Mouse (Mus musculus) forebrain, embryonic 16.5 days (tissue): ENCODE results near the gene Arid3b. TPM values are rescaled to one million over a fixed set of nuclear protein-coding genes. Genes with fewer than 3 reads are reported as not detected.

Experiments
- ATAC-seq: fragments of 200-750 bp; cut with Nextera tagmentation; 2 replicates; pipeline ENCODE4 v1.8.0; 2017; ENCODE audit warnings: mild to moderate bottlenecking, moderate library complexity
- H3K27ac ChIP-seq: fragments of 300-500 bp; sonication (generic); 2 replicates; pipeline ENCODE4 v1.5.1; 2014; ENCODE audit warnings: low read length, control low read depth
- H3K27me3 ChIP-seq: fragments of 300-500 bp; sonication (generic); replicated peaks from 2 replicates; pipeline ENCODE4 v1.6.1; 2014; ENCODE audit warnings: low read length; ENCODE audit not compliant: control insufficient read depth, insufficient read depth
- H3K36me3 ChIP-seq: fragments of 300-500 bp; sonication (generic); 2 replicates; pipeline ENCODE4 v1.6.1; 2014; ENCODE audit not compliant: control insufficient read depth, insufficient read depth
- H3K4me1 ChIP-seq: fragments of 300-500 bp; sonication (generic); replicated peaks from 2 replicates; pipeline ENCODE4 v1.6.1; 2014; ENCODE audit warnings: low read length; ENCODE audit not compliant: control insufficient read depth, insufficient read depth
- H3K4me2 ChIP-seq: fragments of 300-500 bp; sonication (generic); 2 replicates; pipeline ENCODE4 v1.6.1; 2014; ENCODE audit warnings: mild to moderate bottlenecking, low read length, control low read depth
- H3K4me3 ChIP-seq: fragments of 300-500 bp; sonication (generic); replicated peaks from 2 replicates; pipeline ENCODE4 v1.5.1; 2014; ENCODE audit warnings: mild to moderate bottlenecking, low read length, control low read depth
- H3K9ac ChIP-seq: fragments of 300-500 bp; sonication (generic); replicated peaks from 2 replicates; pipeline ENCODE4 v1.6.1; 2014; ENCODE audit warnings: low read depth, low read length, control low read depth
- H3K9me3 ChIP-seq: fragments of 300-500 bp; sonication (generic); 2 replicates; pipeline ENCODE4 v1.6.1; 2016; ENCODE audit warnings: low read length; ENCODE audit not compliant: control insufficient read depth
- WGBS: fragments of 180-500 bp; shearing (Covaris S2); extraction: QIAGEN DNeasy Blood & Tissue Kit; methylation state at CpG from one replicate; pipeline ENCODE4 v1.1.7; 2014; 5-methylcytosine and 5-hydroxymethylcytosine counted together
- polyA plus RNA-seq: library from polyadenylated mRNA; unstranded; fragments of >200 nt; fragmentation: Nextera tagmentation; extraction: Ambion mirVana; gene quantifications from 2 replicates; pipeline ENCODE4 v1.2.1, GENCODE M21; 2015

Gene Arid3b
- polyA plus RNA-seq, 1 experiment from 2014 or later = 10.6 TPM

- Histone ChIP-seq H3K27me3 (no peaks in the 10 kb centered on the region), H3K27ac (no peak overlapping the region), H3K4me3 (no peak overlapping the region), H3K9ac (no peak overlapping the region), H3K9me3 (no peaks in the 10 kb centered on the region), H3K4me2 (no peak overlapping the region), H3K4me1 (no peaks in the 10 kb centered on the region), H3K36me3 (peaks cover 41% of the 10 kb centered on the region)
- 45% methylated on average over 1 of the region's 1 CpGs for WGBS
- ATAC-seq = no peak
Observed at GRCm38 (mm10) chr9:57748831-57749230, 87.8 kb downstream of the Arid3b start.

- Histone ChIP-seq H3K36me3 (peaks cover 34% of the 10 kb centered on the region), H3K27me3 (no peaks in the 10 kb centered on the region), H3K4me3 (no peak overlapping the region), H3K4me2 (no peak overlapping the region), H3K27ac (no peak overlapping the region), H3K9ac (no peak overlapping the region), H3K4me1 (no peaks in the 10 kb centered on the region), H3K9me3 (no peaks in the 10 kb centered on the region)
- no peak for ATAC-seq
- WGBS = 77% methylated on average over 6 of the region's 6 CpGs
Observed at GRCm38 (mm10) chr9:57748137-57748536, 88.5 kb downstream of the Arid3b start.

- H3K4me2 ChIP-seq = no peak overlapping the region
Observed at GRCm38 (mm10) chr9:57747067-57747466, 89.5 kb downstream of the Arid3b start.

GRCm38 (mm10) chr9:57744462-57745091 lies 92.0 kb downstream of the Arid3b start:
- no peak overlapping the region for H3K27ac ChIP-seq

More at GRCm38 (mm10) chr9:57747067-57747466, 89.5 kb downstream of the Arid3b start:
- no peak for ATAC-seq
- no peak overlapping the region for H3K4me3 ChIP-seq
- no peaks in the 10 kb centered on the region for H3K4me1 ChIP-seq
- no peak overlapping the region for H3K9ac ChIP-seq
- WGBS = 88% methylated on average over 1 of the region's 1 CpGs
- no peaks in the 10 kb centered on the region for H3K9me3 ChIP-seq
- H3K27me3 ChIP-seq = no peaks in the 10 kb centered on the region
- H3K27ac ChIP-seq = no peak overlapping the region
- peaks cover 25% of the 10 kb centered on the region for H3K36me3 ChIP-seq

More at GRCm38 (mm10) chr9:57744462-57745091, 92.0 kb downstream of the Arid3b start:
- no peak for ATAC-seq
- Histone ChIP-seq H3K4me1 (no peaks in the 10 kb centered on the region), H3K27me3 (no peaks in the 10 kb centered on the region), H3K4me2 (no peak overlapping the region), H3K9ac (no peak overlapping the region), H3K36me3 (peaks cover 9% of the 10 kb centered on the region), H3K4me3 (no peak overlapping the region), H3K9me3 (no peaks in the 10 kb centered on the region)
- WGBS = 72% methylated on average over 3 of the region's 3 CpGs

Other genes with a start within 250 kb of the Arid3b start
- 27.2 and 43.3 TPM in 2 replicates for gene Ulk3, start 247.3 kb downstream of the Arid3b start, polyA plus RNA-seq
- gene Cplx3, start 230.5 kb downstream of the Arid3b start, polyA plus RNA-seq = 0.09 TPM in 1 of 2 replicates, not detected in the other
- gene Lman1l, start 216.0 kb downstream of the Arid3b start, polyA plus RNA-seq = not detected in 2 replicates
- 38.5 and 39.6 TPM in 2 replicates for gene Csk, start 183.2 kb downstream of the Arid3b start, polyA plus RNA-seq
- gene Cyp1a2, start 153.1 kb downstream of the Arid3b start, polyA plus RNA-seq = not detected in 2 replicates
- 0.12 and 0.18 TPM in 2 replicates for gene Cyp1a1, start 148.9 kb downstream of the Arid3b start, polyA plus RNA-seq
- gene Edc3, start 128.3 kb downstream of the Arid3b start, polyA plus RNA-seq = 37.0 and 39.2 TPM in 2 replicates
- gene Clk3, start 70.9 kb downstream of the Arid3b start, polyA plus RNA-seq = 88.9 and 97.4 TPM in 2 replicates
- 174 and 175 TPM in 2 replicates for gene Ubl7, start 74.2 kb upstream of the Arid3b start, polyA plus RNA-seq
- 2.5 and 2.6 TPM in 2 replicates for gene Sema7a, start 103.3 kb upstream of the Arid3b start, polyA plus RNA-seq
- 0.30 and 0.66 TPM in 2 replicates for gene Cyp11a1, start 169.6 kb upstream of the Arid3b start, polyA plus RNA-seq
- 9.2 and 11.7 TPM in 2 replicates for gene Stra6, start 227.0 kb upstream of the Arid3b start, polyA plus RNA-seq